Mouse (Mus musculus) lung, postnatal 0 days (tissue): ENCODE measurements at regions not wholly inside any gene's neighbourhood (a gene's known extent, or its start where the extent isn't known, plus 50 kb on each side); places are given as distances from the start of the nearest gene placed in this dataset.

ENCODE experiments used
- CTCF ChIP-seq: IDR thresholded peaks from 2 replicates; pipeline ENCODE4 v1.5.1; 2016; ENCODE audit warnings: antibody characterized with exemption, mild to moderate bottlenecking
- EP300 ChIP-seq: IDR thresholded peaks from 2 replicates; pipeline ENCODE4 v1.6.1; 2016; ENCODE audit warnings: antibody characterized with exemption, mild to moderate bottlenecking, control low read depth

DNA sequence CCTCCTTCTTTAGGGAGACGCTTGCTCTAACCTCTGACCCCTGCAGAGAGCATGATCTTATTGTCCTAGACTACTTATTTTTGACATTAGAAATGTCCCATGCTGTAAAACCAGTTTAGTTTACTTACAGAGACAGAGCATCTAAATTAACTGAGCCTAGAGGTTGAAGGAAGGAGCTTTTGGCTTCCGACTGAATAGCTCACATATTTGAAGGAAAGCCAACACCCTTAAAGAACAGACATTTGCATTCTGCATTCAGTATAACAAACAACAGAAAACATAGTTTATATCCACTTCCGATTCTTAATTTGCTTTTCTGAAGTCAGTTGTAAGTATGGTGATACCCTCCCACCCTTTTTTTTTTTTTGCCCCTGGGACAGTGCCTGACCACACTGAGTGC lies 119.3 kb downstream of the Zfp365 start:
- TF ChIP-seq EP300 (no peak), CTCF (no peak)
